Mouse (Mus musculus): ENCODE measurements around the gene Homer3. TPM values are rescaled to one million over a fixed set of nuclear protein-coding genes. Genes with fewer than 3 reads are reported as not detected.

Gene Homer3
- total RNA-seq, 1 experiment from 2014 or later, result 3.4 TPM

DNA sequence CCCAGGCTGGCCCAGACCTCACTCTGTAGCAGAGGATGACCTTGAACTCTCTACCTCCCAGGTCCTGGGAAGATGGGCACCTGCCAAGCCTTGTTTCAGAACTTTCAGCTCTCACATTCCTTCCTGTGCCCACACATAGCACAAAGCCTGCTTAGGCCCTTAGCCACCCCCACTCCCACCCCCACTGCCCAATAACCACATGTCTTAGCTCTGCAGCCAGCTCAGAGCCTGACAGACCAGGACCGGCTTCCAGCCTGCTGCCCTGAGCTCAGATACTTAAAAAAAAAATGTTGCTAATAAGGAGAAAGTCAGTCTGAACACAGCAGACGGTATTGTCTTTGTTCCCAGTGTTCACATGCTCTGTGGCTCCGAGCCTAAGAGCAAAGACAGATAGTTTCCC is 1.6 kb upstream of the Homer3 start:
- no peak for ATAC-seq (replicated peaks; ENCODE audit: insufficient number of reproducible peaks, low FRiP score, low TSS enrichment, poor library complexity, severe bottlenecking)

- no peak for ATAC-seq (replicated peaks; ENCODE audit: insufficient number of reproducible peaks, low FRiP score, low TSS enrichment, poor library complexity, severe bottlenecking)
Observed at GRCm38 (mm10) chr8:70283136-70284077, 780 bp downstream of the Homer3 start.

- no peak for ATAC-seq (replicated peaks; ENCODE audit: insufficient number of reproducible peaks, low FRiP score, low TSS enrichment, poor library complexity, severe bottlenecking)
Observed at GRCm38 (mm10) chr8:70284421-70284820, 1.8 kb downstream of the Homer3 start.

GRCm38 (mm10) chr8:70285304-70285703 is 2.7 kb downstream of the Homer3 start:
- no peak for ATAC-seq (replicated peaks; ENCODE audit: insufficient number of reproducible peaks, low FRiP score, low TSS enrichment, poor library complexity, severe bottlenecking)

- no peak for ATAC-seq (replicated peaks; ENCODE audit: insufficient number of reproducible peaks, low FRiP score, low TSS enrichment, poor library complexity, severe bottlenecking)
Observed at GRCm38 (mm10) chr8:70286737-70287136, 4.1 kb downstream of the Homer3 start.

DNA sequence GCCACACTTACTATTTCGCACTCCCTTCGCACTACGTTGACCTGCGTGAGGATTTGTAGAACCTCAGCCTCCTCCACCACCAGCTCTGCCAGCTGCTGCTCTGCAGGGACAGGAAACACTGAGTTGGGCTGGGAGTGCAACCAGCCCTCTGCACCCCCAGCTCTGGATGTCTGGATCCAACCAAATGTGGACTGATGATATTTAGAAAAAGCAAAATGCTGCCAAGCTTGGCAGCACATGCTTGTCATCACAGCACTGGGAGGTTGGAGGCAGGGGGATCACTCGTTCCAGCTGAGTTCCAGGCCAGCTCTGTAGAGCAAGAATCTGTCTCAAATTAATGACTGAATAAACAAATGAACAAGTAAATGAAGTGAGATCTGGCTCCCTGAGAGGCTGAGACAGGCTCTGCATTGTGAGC is 11.4 kb downstream of the Homer3 start:
- no peak for ATAC-seq (replicated peaks; ENCODE audit: insufficient number of reproducible peaks, low FRiP score, low TSS enrichment, poor library complexity, severe bottlenecking)

DNA sequence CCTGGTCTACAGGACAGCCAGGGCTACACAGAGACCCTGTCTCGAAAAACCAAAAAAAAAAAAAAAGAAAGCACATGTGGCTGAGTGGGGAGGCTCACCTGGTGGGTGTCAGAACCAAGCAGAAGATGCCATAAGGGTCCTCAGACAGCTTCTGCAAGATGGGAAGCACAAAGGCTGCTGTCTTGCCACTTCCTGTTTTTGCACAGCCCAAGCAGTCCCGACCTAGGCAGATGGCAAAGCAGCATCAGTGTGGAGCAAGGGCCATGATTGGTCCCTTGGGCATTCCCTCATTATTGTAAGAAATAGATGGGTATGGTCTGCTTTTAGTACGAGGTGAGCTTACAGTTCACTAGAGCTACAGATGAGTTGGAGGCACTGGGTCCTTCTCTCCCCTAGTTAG is 18.3 kb downstream of the Homer3 start:
- no peak for ATAC-seq (replicated peaks; ENCODE audit: insufficient number of reproducible peaks, low FRiP score, low TSS enrichment, poor library complexity, severe bottlenecking)

DNA sequence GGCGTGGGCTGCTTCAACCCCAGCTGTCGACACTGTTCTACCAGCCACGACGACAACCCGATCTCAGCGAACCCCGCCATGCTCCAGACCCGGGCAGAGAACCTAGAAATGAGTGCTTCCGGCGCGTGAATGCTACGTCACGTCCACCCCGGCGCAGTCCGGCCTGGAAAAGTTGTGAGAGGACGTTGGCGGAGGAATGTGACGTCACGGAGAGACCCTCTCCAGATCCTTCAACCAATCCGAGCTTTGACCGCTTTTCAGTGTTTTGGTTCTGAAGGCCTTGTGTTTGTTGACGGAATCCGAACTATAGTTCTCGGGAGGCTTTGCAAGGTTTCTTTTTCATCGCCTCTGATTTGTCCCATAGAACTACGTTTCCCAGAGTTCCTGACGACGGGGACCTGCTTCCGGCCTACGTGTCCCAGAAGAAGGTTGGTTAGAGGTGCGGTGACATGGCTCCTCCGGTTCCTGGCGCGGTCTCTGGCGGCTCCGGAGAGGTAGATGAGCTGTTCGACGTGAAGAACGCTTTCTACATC is 19.8 kb downstream of the Homer3 start, which contains the start of the genes Ddx49 and Cope:
TSS of gene Ddx49 (minus strand) at position 132 of the 533 bp plus-strand sequence.
TSS of gene Cope (plus strand) at position 161 of the 533 bp plus-strand sequence.
- peak; percentile 90 for ATAC-seq (replicated peaks; ENCODE audit: insufficient number of reproducible peaks, low FRiP score, low TSS enrichment, poor library complexity, severe bottlenecking)

DNA sequence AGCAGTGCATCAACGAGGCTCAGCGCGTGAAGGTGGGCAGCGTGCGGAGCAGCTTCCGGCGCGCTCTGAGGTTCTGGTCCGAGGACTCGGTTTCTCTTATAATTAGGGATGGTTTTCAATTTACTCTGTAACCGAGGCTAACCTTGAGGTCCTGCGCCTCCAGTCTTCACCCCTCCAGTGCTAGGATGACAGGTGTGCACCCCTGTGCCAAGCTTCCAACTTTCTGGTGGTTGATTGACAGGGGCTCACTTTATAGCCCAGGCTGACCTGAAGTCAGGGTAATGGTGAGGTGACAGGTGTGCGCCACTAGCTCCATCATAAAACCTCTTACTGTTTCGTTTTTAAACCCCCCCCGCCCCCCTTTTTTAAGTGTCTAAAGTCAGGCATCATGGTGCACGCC is 20.3 kb downstream of the Homer3 start:
- no peak for ATAC-seq (replicated peaks; ENCODE audit: insufficient number of reproducible peaks, low FRiP score, low TSS enrichment, poor library complexity, severe bottlenecking)

DNA sequence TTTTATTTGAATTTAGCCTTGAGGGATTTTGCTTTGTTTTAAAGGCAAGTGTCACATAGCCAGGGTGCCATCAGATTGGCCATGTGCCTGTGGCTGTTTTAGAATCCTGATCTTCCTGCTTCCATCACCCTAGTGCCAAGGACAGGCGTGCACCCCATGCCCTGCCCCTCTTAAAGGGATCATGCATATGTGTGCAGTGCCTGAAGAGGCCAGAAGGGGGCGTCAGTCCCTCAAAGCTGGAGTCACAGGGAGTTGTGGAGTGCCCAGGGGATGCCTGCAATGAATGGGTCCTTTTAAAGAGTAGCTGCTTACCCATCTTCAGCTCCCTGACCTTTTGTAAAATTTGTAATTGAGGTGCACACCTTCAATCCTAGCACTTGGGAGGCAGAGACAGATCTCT is 26.7 kb downstream of the Homer3 start:
- ATAC-seq (replicated peaks; ENCODE audit: insufficient number of reproducible peaks, low FRiP score, low TSS enrichment, poor library complexity, severe bottlenecking), result no peak

DNA sequence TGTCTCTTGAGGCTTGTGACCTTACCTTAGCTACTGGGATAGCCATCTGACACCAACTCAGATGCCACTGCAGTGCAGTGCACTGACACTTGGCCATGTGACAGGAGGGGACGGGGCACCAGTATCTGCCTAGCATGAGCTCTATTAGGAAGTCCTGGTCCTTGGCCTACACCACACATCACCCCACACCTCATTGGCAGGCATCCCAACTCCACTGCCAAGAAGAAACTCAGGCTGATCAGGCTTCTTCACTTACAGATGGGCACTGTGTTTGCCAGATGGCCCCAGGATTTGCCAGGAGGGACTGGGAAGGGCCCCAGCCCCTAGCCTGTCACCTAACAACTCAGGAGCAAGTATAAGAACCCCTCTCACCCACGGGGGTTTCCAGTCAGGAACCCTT is 30.8 kb downstream of the Homer3 start:
- ATAC-seq (replicated peaks; ENCODE audit: insufficient number of reproducible peaks, low FRiP score, low TSS enrichment, poor library complexity, severe bottlenecking), result no peak

DNA sequence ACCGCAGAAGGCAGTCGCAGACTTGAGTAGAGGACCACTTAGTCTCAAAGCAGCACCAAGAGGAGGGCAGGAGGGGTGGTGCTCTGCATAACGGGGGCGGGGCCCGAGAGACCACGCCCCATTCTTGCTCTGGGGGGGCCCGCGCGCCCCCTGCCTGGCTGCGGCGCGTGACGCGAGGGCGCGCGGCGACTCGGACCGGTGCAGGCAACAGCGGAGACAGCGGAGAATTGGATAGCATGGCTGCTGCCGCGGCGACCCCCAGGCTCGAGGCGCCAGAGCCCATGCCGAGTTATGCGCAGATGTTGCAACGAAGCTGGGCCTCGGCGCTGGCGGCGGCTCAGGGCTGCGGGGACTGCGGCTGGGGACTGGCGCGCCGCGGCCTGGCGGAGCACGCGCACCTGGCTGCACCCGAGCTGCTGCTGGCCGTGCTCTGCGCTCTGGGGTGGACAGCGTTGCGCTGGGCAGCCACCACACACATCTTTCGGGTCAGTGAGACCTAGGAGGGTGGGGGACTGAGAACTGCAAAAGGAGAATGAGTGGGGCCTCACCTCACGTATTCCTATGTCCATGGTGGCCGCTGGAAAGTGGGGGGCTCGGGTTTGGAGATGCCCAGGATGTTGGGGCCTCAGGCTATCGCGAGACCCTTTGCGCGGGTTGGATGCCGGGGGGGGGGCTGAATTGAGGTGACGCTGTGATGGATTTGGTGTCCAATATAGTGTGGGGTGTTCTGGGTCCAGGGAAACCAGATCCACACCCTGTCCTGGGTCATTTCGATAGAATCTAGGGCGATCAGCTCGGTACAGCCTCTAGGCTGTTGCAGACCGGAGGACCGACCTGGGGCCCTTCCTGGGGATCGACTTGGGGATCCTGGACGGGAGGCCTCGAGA is 33.2 kb downstream of the Homer3 start, which contains the start of gene Cers1:
TSS of gene Cers1 (plus strand) at position 152 of the 887 bp plus-strand sequence.
- no peak for ATAC-seq (replicated peaks; ENCODE audit: insufficient number of reproducible peaks, low FRiP score, low TSS enrichment, poor library complexity, severe bottlenecking)

- no peak for ATAC-seq (replicated peaks; ENCODE audit: insufficient number of reproducible peaks, low FRiP score, low TSS enrichment, poor library complexity, severe bottlenecking)
Observed at GRCm38 (mm10) chr8:70316511-70317504, 34.2 kb downstream of the Homer3 start.

GRCm38 (mm10) chr8:70317872-70318271 is 35.2 kb downstream of the Homer3 start:
- no peak for ATAC-seq (replicated peaks; ENCODE audit: insufficient number of reproducible peaks, low FRiP score, low TSS enrichment, poor library complexity, severe bottlenecking)

- no peak for ATAC-seq (replicated peaks; ENCODE audit: insufficient number of reproducible peaks, low FRiP score, low TSS enrichment, poor library complexity, severe bottlenecking)
Observed at GRCm38 (mm10) chr8:70323716-70324115, 41.1 kb downstream of the Homer3 start.

- no peak for ATAC-seq (replicated peaks; ENCODE audit: insufficient number of reproducible peaks, low FRiP score, low TSS enrichment, poor library complexity, severe bottlenecking)
Observed at GRCm38 (mm10) chr8:70327512-70327911, 44.9 kb downstream of the Homer3 start.

DNA sequence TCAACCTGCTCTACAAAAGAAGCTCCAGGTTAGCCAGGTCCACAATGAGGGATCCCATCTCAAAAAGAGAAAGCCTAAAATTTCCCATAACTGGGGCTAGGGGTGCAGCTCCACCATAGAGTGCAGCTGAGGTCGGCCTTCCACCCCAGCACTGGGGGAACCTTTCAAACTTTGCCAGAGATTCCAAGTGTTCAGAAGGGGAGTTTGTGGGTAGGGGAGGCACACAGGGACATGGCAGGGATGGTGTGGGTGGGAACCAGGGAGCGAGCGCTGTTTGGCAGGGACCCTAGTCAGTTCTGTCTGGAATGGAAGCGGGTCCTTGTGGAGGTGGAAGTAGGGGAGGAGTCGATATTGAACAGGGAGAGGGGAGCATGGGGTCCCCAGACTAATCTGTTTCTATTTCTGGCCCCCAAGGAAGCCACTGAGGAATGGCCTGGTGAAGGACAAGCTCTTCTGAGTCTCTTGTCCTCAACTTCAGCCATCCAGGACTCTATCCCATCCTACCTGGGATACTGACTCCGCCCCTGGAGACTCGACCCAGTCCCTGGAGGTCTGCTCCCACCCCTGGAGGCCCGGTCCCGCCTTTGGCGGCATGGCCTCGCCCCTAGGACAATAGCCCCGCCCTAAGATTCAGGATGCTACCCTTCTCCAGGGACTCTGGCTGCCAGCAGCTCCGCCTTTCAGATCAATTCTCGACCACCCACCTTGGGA is 46.7 kb downstream of the Homer3 start, which contains the start of gene Gdf1:
TSS of gene Gdf1 (plus strand) at position 694 of the 711 bp plus-strand sequence.
- no peak for ATAC-seq (replicated peaks; ENCODE audit: insufficient number of reproducible peaks, low FRiP score, low TSS enrichment, poor library complexity, severe bottlenecking)

Data from monocyte, adult 5-6 weeks (primary cell).